Mouse (Mus musculus) olfactory bulb, adult 2 months (tissue): ENCODE data around the gene Znrd1as.

Source experiments
- CTCF ChIP-seq: fragments of 200-500 bp; IDR thresholded peaks from 2 replicates; pipeline ENCODE4 v1.5.1; 2012; ENCODE audit warnings: low read depth, mild to moderate bottlenecking, low read length, moderate library complexity; ENCODE audit not compliant: insufficient read depth
- POLR2A ChIP-seq: fragments of 200-500 bp; IDR thresholded peaks from 2 replicates; pipeline ENCODE4 v1.6.1; 2012; ENCODE audit warnings: mild to moderate bottlenecking, low read depth, low read length, moderate library complexity; ENCODE audit not compliant: insufficient read depth

- no peak for TF ChIP-seq CTCF
- no peak for TF ChIP-seq POLR2A
Observed at GRCm38 (mm10) chr17:37008161-37008560, 49.8 kb downstream of the Znrd1as start.
